Mouse (Mus musculus): ENCODE measurements around the gene Rnf212b. TPM values are rescaled to one million over a fixed set of nuclear protein-coding genes. Genes with fewer than 3 reads are reported as not detected.
A peak's percentile ranks its signal among the peaks of the same experiment; 100 is the strongest.

Gene Rnf212b
- polyA plus RNA-seq, 1 experiment from 2014 or later: not detected

DNA sequence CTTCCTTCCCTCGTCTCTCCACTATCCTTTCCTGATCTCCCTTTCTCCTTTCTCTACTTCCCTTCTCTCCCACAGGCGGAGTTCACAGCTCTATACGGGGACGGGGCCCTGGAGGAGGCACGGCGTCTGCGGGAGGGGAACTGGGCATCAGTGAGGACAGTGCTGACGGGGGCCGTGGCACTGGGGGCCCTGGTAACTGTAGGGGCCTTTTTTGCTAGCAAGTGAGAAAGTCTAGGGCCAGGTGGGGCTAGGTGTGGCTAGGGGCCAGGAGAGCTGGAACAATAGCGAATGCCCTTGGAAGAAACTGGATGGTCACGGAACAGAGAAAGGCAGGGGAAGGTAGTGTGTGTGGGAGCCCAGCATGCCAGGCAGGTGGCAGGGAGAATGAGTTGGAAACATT lies 71.4 kb downstream of the Rnf212b start:
- Histone ChIP-seq H3K4me1 (replicated peaks; ENCODE audit: control insufficient read depth, insufficient read depth, low read length) (peaks cover 15% of the 10 kb centered on the region), H3K36me3 (ENCODE audit: control insufficient read depth, insufficient read depth, low read length) (peaks cover 19% of the 10 kb centered on the region), H3K4me2 (ENCODE audit: low read length) (peak overlapping the region; percentile 78), H3K4me3 (ENCODE audit: low read depth, low read length) (no peak overlapping the region), H3K9me3 (ENCODE audit: control insufficient read depth, low read length) (no peaks in the 10 kb centered on the region), H3K9ac (ENCODE audit: low read length) (no peak overlapping the region), H3K27me3 (replicated peaks; ENCODE audit: control insufficient read depth, insufficient read depth, low read length) (no peaks in the 10 kb centered on the region), H3K27ac (ENCODE audit: low read depth) (no peak overlapping the region)
- DNase-seq (ENCODE audit: low spot score) (no peak), ATAC-seq (replicated peaks; ENCODE audit: low FRiP score, low TSS enrichment, low read depth) (no peak)
- WGBS: 87% methylated on average over 11 of the region's 11 CpGs

DNA sequence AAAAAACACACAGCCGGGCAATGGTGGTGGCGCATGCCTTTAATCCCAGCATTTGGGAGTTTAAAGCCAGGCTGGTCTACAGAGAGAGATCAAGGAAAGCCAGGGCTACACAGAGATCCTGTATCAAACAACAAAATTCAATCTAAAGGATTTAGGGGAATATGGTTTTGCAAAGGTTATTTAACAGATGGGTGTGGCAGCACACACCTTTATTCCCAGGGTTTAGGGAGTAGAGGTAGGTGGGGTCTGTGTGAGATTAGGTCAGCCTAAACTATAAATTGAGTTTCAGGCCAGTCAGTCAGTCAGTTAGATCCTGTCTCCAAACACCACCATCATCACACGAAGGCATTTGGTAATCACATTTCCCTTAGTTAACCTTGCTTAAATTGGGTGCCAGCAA lies 78.3 kb downstream of the Rnf212b start, which contains the start of gene Pabpn1:
Gene Pabpn1 (plus strand): TSS at position 301 of the 400 bp plus-strand sequence.
- H3K4me2 ChIP-seq (ENCODE audit: low read length): peak within 1 kb of the TSS; percentile 57
- 94% methylated on average over 3 of the region's 3 CpGs for WGBS

DNA sequence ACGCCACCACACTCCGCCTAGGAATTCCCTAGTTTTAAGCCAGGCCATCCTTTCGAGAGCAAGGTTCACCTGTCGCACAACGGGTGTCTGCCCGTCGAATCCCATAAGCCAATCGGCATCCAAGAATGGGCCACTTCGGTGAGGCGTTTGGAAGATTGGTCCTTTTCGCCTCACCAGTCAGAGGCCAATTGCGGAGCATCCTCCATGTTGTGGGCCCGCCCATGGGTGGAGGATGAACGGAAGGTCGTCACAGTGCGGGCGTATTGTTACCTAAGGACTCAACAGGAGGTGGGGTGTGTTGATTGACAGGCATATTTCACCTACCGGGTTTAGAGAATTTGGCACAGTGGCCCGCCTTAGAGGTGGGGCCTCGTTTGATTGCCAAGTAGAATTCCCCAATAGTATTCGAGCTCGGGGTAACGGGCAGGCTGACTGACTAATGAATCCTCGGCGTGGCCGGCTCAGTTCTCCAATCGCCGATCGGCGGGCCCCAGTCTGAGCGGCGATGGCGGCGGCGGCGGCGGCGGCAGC lies 79.8 kb downstream of the Rnf212b start:
- peak; percentile 96 for DNase-seq (ENCODE audit: low spot score)
- H3K4me3 ChIP-seq (ENCODE audit: low read depth, low read length): peak overlapping the region; percentile 65
- H3K36me3 ChIP-seq (ENCODE audit: control insufficient read depth, insufficient read depth, low read length): peaks cover 35% of the 10 kb centered on the region
- peak; percentile 99 for ATAC-seq (replicated peaks; ENCODE audit: low FRiP score, low TSS enrichment, low read depth)
- H3K4me2 ChIP-seq (ENCODE audit: low read length): peak overlapping the region; percentile 57
- peaks cover 7% of the 10 kb centered on the region for H3K4me1 ChIP-seq (replicated peaks; ENCODE audit: control insufficient read depth, insufficient read depth, low read length)
- WGBS: under 1% methylated on average over 38 of the region's 38 CpGs
- no peaks in the 10 kb centered on the region for H3K9me3 ChIP-seq (ENCODE audit: control insufficient read depth, low read length)
- peak overlapping the region; percentile 95 for H3K27ac ChIP-seq (ENCODE audit: low read depth)
- no peaks in the 10 kb centered on the region for H3K27me3 ChIP-seq (replicated peaks; ENCODE audit: control insufficient read depth, insufficient read depth, low read length)
- peak overlapping the region; percentile 99 for H3K9ac ChIP-seq (ENCODE audit: low read length)

More for the DNA sequence above, 78.3 kb downstream of the Rnf212b start, which contains the start of gene Pabpn1:
- no peaks in the 10 kb centered on the region for H3K27me3 ChIP-seq (replicated peaks; ENCODE audit: control insufficient read depth, insufficient read depth, low read length)
- H3K4me3 ChIP-seq (ENCODE audit: low read depth, low read length): peak within 1 kb of the TSS; percentile 65
- no peaks in the 10 kb centered on the region for H3K9me3 ChIP-seq (ENCODE audit: control insufficient read depth, low read length)
- DNase-seq (ENCODE audit: low spot score) (no peak), ATAC-seq (replicated peaks; ENCODE audit: low FRiP score, low TSS enrichment, low read depth) (no peak)
- H3K27ac ChIP-seq (ENCODE audit: low read depth): peak within 1 kb of the TSS; percentile 69
- H3K36me3 ChIP-seq (ENCODE audit: control insufficient read depth, insufficient read depth, low read length): peaks cover 23% of the 10 kb centered on the region
- H3K4me1 ChIP-seq (replicated peaks; ENCODE audit: control insufficient read depth, insufficient read depth, low read length): peaks cover 7% of the 10 kb centered on the region
- H3K9ac ChIP-seq (ENCODE audit: low read length): peak within 1 kb of the TSS; percentile 36

DNA sequence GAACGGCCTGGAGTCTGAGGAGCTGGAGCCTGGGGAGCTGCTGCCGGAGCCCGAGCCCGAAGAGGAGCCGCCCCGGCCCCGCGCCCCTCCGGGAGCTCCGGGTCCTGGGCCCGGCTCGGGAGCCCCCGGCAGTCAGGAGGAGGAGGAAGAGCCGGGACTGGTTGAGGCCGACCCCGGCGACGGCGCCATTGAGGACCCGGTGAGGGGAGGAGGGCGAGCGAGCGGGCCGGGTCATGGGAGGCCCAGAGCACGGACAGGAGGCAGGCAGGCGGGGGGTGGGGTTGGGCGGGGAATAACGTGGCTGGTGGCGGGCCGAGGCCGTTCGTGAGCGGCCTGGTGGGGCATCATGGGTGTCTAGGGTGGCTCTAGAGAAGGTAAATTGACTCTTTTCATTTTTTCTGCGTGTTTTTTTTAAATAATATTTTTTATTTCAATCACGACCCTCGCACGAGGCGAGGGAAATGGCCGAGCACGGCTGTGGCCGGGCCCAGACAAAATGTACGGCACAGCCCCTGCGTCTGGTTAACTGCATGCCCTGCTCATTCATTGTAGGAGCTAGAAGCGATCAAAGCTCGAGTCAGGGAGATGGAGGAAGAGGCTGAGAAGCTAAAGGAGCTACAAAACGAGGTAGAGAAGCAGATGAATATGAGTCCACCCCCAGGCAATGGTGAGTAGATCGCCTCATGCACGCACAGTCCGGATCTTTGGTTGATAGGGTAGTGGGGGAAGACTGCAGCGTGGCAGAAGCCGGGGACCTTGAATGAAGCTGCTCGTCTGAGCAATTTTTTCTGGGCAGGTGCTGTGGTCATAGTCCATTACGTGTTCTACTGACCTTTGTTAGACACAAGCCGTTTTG lies 80.6 kb downstream of the Rnf212b start:
- Histone ChIP-seq H3K27ac (ENCODE audit: low read depth) (peak overlapping the region; percentile 95), H3K9me3 (ENCODE audit: control insufficient read depth, low read length) (no peaks in the 10 kb centered on the region), H3K27me3 (replicated peaks; ENCODE audit: control insufficient read depth, insufficient read depth, low read length) (no peaks in the 10 kb centered on the region), H3K4me2 (ENCODE audit: low read length) (peak overlapping the region; percentile 69), H3K9ac (ENCODE audit: low read length) (peak overlapping the region; percentile 99), H3K4me3 (ENCODE audit: low read depth, low read length) (peak overlapping the region; percentile 65), H3K4me1 (replicated peaks; ENCODE audit: control insufficient read depth, insufficient read depth, low read length) (peaks cover 7% of the 10 kb centered on the region), H3K36me3 (ENCODE audit: control insufficient read depth, insufficient read depth, low read length) (peaks cover 41% of the 10 kb centered on the region)
- peak; percentile 80 for DNase-seq (ENCODE audit: low spot score)
- ATAC-seq (replicated peaks; ENCODE audit: low FRiP score, low TSS enrichment, low read depth): peak; percentile 50
- WGBS: under 1% methylated on average over 53 of the region's 54 CpGs

DNA sequence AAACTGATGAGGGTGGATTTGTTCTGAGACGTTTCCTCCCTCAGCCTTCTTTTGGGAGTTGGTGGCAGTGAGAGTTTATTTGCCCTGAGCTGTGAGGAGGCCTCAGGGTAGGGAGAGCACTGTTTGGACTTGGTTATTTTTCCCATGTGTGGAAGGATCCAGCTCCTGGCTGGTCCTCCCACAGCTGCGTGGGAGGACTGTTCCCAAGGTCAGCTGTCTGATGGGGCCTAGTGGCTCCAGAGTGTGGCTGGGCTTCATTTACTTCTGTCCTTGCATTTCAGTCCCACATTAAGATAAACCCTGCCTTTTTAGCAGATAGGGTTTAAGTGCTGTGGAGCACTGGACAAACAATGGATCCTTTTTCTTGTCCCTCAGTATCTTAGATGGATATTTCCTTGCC lies 83.5 kb downstream of the Rnf212b start:
- Histone ChIP-seq H3K36me3 (ENCODE audit: control insufficient read depth, insufficient read depth, low read length) (peaks cover 41% of the 10 kb centered on the region), H3K27ac (ENCODE audit: low read depth) (no peak overlapping the region), H3K4me2 (ENCODE audit: low read length) (no peak overlapping the region), H3K4me1 (replicated peaks; ENCODE audit: control insufficient read depth, insufficient read depth, low read length) (peaks cover 7% of the 10 kb centered on the region), H3K9ac (ENCODE audit: low read length) (no peak overlapping the region), H3K27me3 (replicated peaks; ENCODE audit: control insufficient read depth, insufficient read depth, low read length) (no peaks in the 10 kb centered on the region), H3K4me3 (ENCODE audit: low read depth, low read length) (no peak overlapping the region), H3K9me3 (ENCODE audit: control insufficient read depth, low read length) (no peaks in the 10 kb centered on the region)
- DNase-seq (ENCODE audit: low spot score) (no peak), ATAC-seq (replicated peaks; ENCODE audit: low FRiP score, low TSS enrichment, low read depth) (no peak)
- 57% methylated on average over 2 of the region's 2 CpGs for whole genome bisulfite sequencing

DNA sequence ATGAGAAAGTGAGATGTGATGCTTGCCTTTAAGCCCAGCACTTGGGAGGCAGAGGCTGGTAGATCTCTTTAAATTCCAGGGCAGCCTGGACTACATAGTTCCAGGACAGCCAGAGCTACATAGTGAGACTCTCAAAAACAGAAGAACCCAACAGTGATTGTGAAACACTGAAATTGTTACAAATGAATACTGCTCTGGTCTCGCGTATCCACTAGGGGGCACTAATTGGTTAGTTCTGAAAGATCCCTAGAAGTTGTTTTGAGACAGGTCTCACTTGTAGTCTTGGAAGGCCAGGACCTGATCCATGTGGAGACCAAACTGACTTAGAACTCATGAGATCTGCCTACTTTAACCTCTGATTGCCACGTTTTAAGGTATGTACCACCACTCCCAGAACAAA lies 86.4 kb downstream of the Rnf212b start:
- DNase-seq (ENCODE audit: low spot score): peak; percentile 76
- Histone ChIP-seq H3K36me3 (ENCODE audit: control insufficient read depth, insufficient read depth, low read length) (peaks cover 46% of the 10 kb centered on the region), H3K9me3 (ENCODE audit: control insufficient read depth, low read length) (no peaks in the 10 kb centered on the region), H3K4me3 (ENCODE audit: low read depth, low read length) (no peak overlapping the region), H3K27me3 (replicated peaks; ENCODE audit: control insufficient read depth, insufficient read depth, low read length) (no peaks in the 10 kb centered on the region), H3K4me1 (replicated peaks; ENCODE audit: control insufficient read depth, insufficient read depth, low read length) (peaks cover 6% of the 10 kb centered on the region), H3K4me2 (ENCODE audit: low read length) (no peak overlapping the region), H3K9ac (ENCODE audit: low read length) (no peak overlapping the region), H3K27ac (ENCODE audit: low read depth) (no peak overlapping the region)
- peak; percentile 66 for ATAC-seq (replicated peaks; ENCODE audit: low FRiP score, low TSS enrichment, low read depth)
- WGBS: 0% methylated on average over 3 of the region's 3 CpGs

DNA sequence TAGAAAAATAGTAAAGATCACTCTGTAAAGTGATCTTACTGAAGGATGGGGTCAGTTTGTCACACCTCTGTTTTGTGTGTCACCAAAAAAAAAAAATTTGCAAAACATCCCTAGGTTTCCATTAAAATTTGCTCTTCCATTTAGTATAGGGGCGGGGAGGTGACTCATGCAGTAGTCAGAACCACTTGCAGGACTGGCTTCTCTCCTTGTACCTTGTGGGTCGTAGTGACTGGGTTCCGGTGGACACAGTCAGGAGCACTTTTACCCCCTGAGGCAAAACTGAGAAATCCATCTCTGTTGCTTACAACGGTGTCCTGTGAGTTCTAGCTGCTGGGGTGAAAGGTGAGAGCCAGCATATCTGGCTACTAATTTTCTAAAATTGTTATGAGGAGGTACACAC lies 89.7 kb downstream of the Rnf212b start:
- ATAC-seq (replicated peaks; ENCODE audit: low FRiP score, low TSS enrichment, low read depth) (no peak), DNase-seq (ENCODE audit: low spot score) (no peak)
- H3K4me1 ChIP-seq (replicated peaks; ENCODE audit: control insufficient read depth, insufficient read depth, low read length): no peaks in the 10 kb centered on the region
- WGBS: 93% methylated on average over 4 of the region's 4 CpGs
- no peaks in the 10 kb centered on the region for H3K9me3 ChIP-seq (ENCODE audit: control insufficient read depth, low read length)
- peaks cover 36% of the 10 kb centered on the region for H3K36me3 ChIP-seq (ENCODE audit: control insufficient read depth, insufficient read depth, low read length)
- no peak overlapping the region for H3K27ac ChIP-seq (ENCODE audit: low read depth)
- no peak overlapping the region for H3K4me2 ChIP-seq (ENCODE audit: low read length)
- H3K27me3 ChIP-seq (replicated peaks; ENCODE audit: control insufficient read depth, insufficient read depth, low read length): no peaks in the 10 kb centered on the region
- no peak overlapping the region for H3K4me3 ChIP-seq (ENCODE audit: low read depth, low read length)
- H3K9ac ChIP-seq (ENCODE audit: low read length): no peak overlapping the region

Measured in intestine, embryonic 14.5 days (tissue).